Mouse (Mus musculus) midbrain, postnatal 0 days (tissue): ENCODE data around the gene Cd59b. TPM values are rescaled to one million over a fixed set of nuclear protein-coding genes. Genes with fewer than 3 reads are reported as not detected.
"Not testable (repeated sequence)": the region's sequence is repeated elsewhere in the genome, so short reads cannot be mapped to it uniquely, and the experiment has no call there.

Experiments used
- ATAC-seq: fragments of 200-750 bp; cut with Nextera tagmentation; 2 replicates; pipeline ENCODE4 v1.8.0; 2017; ENCODE audit warnings: moderate number of reproducible peaks, mild to moderate bottlenecking, moderate TSS enrichment, moderate library complexity; ENCODE audit not compliant: low FRiP score
- DNase-seq: peaks from one replicate; pipeline ENCODE4 v3.0.0-alpha.2; 2015; ENCODE audit warnings: low spot score
- H3K27ac ChIP-seq: fragments of 300-500 bp; sonication (generic); 2 replicates; pipeline ENCODE4 v1.5.1; 2014; ENCODE audit warnings: low read depth, mild to moderate bottlenecking, low read length, mixed read lengths
- H3K27me3 ChIP-seq: fragments of 300-500 bp; sonication (generic); 2 replicates; pipeline ENCODE4 v1.6.1; 2014; ENCODE audit warnings: low read length, control low read depth, mixed read lengths; ENCODE audit not compliant: insufficient read depth
- H3K36me3 ChIP-seq: fragments of 300-500 bp; sonication (generic); 2 replicates; pipeline ENCODE4 v1.6.1; 2014; ENCODE audit warnings: low read length, control low read depth, mixed read lengths; ENCODE audit not compliant: insufficient read depth
- H3K4me1 ChIP-seq: fragments of 300-500 bp; sonication (generic); 2 replicates; pipeline ENCODE4 v1.6.1; 2014; ENCODE audit warnings: mild to moderate bottlenecking, control low read depth, antibody characterized with exemption, low read length, mixed read lengths; ENCODE audit not compliant: insufficient read depth
- H3K4me2 ChIP-seq: fragments of 300-500 bp; sonication (generic); 2 replicates; pipeline ENCODE4 v1.6.1; 2014; ENCODE audit warnings: low read depth, mild to moderate bottlenecking, low read length, mixed read lengths; ENCODE audit not compliant: poor library complexity, severe bottlenecking
- H3K4me3 ChIP-seq: fragments of 300-500 bp; sonication (generic); 2 replicates; pipeline ENCODE4 v1.5.1; 2014; ENCODE audit warnings: low read depth, mild to moderate bottlenecking, low read length, moderate library complexity
- H3K9ac ChIP-seq: fragments of 300-500 bp; sonication (generic); replicated peaks from 2 replicates; pipeline ENCODE4 v1.6.1; 2014; ENCODE audit warnings: mild to moderate bottlenecking, low read length, moderate library complexity, mixed read lengths; ENCODE audit not compliant: poor library complexity, severe bottlenecking
- H3K9me3 ChIP-seq: fragments of 300-500 bp; sonication (generic); 2 replicates; pipeline ENCODE4 v1.6.1; 2016; ENCODE audit warnings: low read length, control low read depth
- CTCF ChIP-seq: IDR thresholded peaks from 2 replicates; pipeline ENCODE4 v1.5.1; 2016; ENCODE audit warnings: antibody characterized with exemption, mild to moderate bottlenecking
- WGBS: fragments of 180-500 bp; shearing (Covaris S2); extraction: QIAGEN DNeasy Blood & Tissue Kit; methylation state at CpG from one replicate; pipeline ENCODE4 v1.1.7; 2014; 5-methylcytosine and 5-hydroxymethylcytosine counted together
- polyA plus RNA-seq: library from polyadenylated mRNA; unstranded; fragments of >200 nt; fragmentation: Nextera tagmentation; extraction: Ambion mirVana; gene quantifications from 2 replicates; pipeline ENCODE4 v1.2.1, GENCODE M21; 2015
- total RNA-seq: library from RNA; depleted of rRNA; stranded (reverse); fragments of >200 nt; gene quantifications from 2 replicates; pipeline ENCODE4 v1.2.3, GENCODE M21; 2014

The Cd59b gene
- total and polyA plus RNA-seq, 2 experiments from 2014 or later = 2.4 TPM; not detected in 1

DNA sequence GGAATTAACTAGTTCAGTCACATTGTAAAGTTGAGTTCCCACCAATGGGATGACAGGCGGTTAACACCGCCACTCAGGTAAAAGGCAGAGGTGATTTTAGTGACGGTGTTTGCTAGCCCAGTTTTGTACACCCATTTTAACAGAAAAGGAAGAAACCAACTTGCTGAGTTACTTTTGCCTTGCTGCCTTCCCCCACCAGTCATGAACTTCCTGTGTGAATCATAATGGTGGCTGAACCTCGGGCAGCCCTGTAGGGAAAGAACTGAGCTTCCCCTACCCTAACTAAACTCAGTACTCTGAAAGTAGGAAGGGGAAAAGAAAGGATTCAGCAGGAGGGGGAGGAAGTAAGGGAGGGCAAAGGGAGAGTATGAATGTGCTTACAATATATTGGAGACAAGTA lies 40.4 kb downstream of the Cd59b start:
- ATAC-seq (no peak), DNase-seq (no peak)
- H3K4me3 ChIP-seq = no peak overlapping the region
- no peak overlapping the region for H3K27ac ChIP-seq
- H3K9ac ChIP-seq = no peak overlapping the region
- no peaks in the 10 kb centered on the region for H3K27me3 ChIP-seq
- 92% methylated on average over 4 of the region's 4 CpGs for WGBS
- no peaks in the 10 kb centered on the region for H3K4me1 ChIP-seq
- no peak for TF ChIP-seq CTCF
- no peaks in the 10 kb centered on the region for H3K36me3 ChIP-seq
- no peaks in the 10 kb centered on the region for H3K9me3 ChIP-seq
- no peak overlapping the region for H3K4me2 ChIP-seq

DNA sequence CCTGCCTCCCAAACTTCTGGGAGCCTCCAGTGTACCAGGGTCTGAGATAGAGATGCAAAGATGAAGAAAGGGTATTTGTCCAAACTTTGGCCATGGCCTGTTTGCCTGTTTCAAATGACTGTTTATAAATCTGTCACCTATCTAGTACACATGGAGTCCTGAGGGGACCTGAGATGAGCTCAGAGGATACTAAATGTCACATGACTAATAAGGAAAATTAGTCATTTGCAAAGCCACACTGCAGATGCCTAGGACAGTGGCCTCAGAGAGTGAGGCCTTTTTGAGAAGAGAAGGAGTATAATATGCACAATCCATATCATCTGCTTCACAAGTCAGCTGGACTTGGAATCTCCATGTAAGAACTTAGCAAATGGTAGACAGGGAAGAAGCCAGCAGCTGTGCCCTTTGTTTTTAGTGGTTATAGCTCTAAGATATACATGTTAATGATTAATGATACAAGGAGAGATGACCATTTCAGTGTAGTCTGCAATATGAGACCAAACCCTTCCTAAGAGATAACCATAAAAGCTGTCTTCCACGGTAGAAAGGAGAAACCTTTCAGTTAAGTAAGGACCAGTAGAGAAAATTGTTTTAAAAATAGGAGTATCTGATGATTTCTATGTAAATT lies 41.6 kb downstream of the Cd59b start:
- H3K27me3 ChIP-seq, H3K4me3 ChIP-seq, H3K4me1 ChIP-seq, H3K36me3 ChIP-seq, DNase-seq, ATAC-seq, H3K4me2 ChIP-seq, H3K9ac ChIP-seq, H3K9me3 ChIP-seq, H3K27ac ChIP-seq: not testable (repeated sequence)
- no CpG with 5 or more reads among the region's 1 CpGs for WGBS

GRCm38 (mm10) chr2:104113563-104113962 lies 43.9 kb downstream of the Cd59b start:
- H3K4me3 ChIP-seq, H3K4me1 ChIP-seq: not testable (repeated sequence)

DNA sequence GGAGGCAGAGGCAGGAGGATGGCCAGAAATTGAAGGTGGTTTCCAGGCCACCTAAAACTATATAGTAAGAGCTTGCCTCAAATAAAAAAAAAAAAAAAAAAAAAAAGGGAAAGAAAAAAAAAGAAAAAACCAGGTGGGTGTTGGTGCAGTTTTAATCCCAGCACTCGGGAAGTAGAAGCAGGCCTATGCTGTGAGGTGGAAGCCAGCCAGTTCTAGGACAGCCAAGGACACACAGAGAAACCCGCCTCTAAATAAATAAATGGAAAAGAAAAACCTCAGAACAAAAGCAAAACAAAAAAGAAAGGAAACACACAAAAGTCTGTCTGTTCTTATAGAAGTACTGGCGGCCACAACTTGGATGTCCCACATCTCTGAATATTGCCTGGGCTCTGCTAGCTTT lies 45.2 kb downstream of the Cd59b start:
- no peak overlapping the region for H3K4me3 ChIP-seq
- H3K9me3 ChIP-seq = no peaks in the 10 kb centered on the region
- ATAC-seq (no peak), DNase-seq (no peak)
- no peaks in the 10 kb centered on the region for H3K4me1 ChIP-seq
- no peak overlapping the region for H3K27ac ChIP-seq
- no peaks in the 10 kb centered on the region for H3K36me3 ChIP-seq
- no peak overlapping the region for H3K4me2 ChIP-seq
- H3K27me3 ChIP-seq = no peaks in the 10 kb centered on the region
- H3K9ac ChIP-seq = no peak overlapping the region
- 82% methylated on average over 3 of the region's 3 CpGs for WGBS
- no peak for TF ChIP-seq CTCF

More at GRCm38 (mm10) chr2:104113563-104113962, 43.9 kb downstream of the Cd59b start:
- ATAC-seq, H3K9ac ChIP-seq, H3K27ac ChIP-seq, H3K36me3 ChIP-seq, H3K9me3 ChIP-seq, H3K4me2 ChIP-seq, H3K27me3 ChIP-seq, DNase-seq: not testable (repeated sequence)

GRCm38 (mm10) chr2:104117173-104117572 lies 47.5 kb downstream of the Cd59b start:
- not testable (repeated sequence) for ATAC-seq, DNase-seq, H3K4me2 ChIP-seq, H3K9me3 ChIP-seq, H3K4me1 ChIP-seq, H3K36me3 ChIP-seq, H3K27me3 ChIP-seq, H3K4me3 ChIP-seq, H3K27ac ChIP-seq, H3K9ac ChIP-seq

DNA sequence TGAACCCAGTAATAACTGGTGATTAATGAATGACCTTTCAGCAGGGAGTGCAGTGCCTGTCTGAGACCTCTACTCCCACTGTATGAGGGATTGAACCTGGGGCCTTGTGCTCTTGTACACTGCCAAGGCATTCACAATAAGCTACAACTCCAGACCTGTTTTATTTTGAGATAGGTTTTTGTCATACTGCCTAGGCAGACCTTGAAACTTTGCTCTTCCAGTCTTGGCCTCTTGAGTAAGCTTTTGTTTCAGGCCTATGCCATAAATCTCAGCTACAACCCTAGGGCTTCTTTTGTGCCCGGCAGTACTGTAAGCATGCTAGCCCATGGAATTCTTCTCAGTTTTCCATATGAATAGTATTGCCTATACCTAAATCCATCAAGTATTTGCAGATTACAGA lies 49.4 kb downstream of the Cd59b start:
- Histone ChIP-seq H3K4me2 (no peak overlapping the region), H3K27me3 (no peaks in the 10 kb centered on the region), H3K4me3 (no peak overlapping the region), H3K36me3 (no peaks in the 10 kb centered on the region), H3K9me3 (no peaks in the 10 kb centered on the region), H3K9ac (no peak overlapping the region), H3K27ac (no peak overlapping the region), H3K4me1 (no peaks in the 10 kb centered on the region)
- DNase-seq = no peak
- no peak for TF ChIP-seq CTCF
- no peak for ATAC-seq
- WGBS = 69% methylated on average over 1 of the region's 1 CpGs
